ENCODE assay signal across 26 mouse cellular contexts in the genomic region with DNA sequence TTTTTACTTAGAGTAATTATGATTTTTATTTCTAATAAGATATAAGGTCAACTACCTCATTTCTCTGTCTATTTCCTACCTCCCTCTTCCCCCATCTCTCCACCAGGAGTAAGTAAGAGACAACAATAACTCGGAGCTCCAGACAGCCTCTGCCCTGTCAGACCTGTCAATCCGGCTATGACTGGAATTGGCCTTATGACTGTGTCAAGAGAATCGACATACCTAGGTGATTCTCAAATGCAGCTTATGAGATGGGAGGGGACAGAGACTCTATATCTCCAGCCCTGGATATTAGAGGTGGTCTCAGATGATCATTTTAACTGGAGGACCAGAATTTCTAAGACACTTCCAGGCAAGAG.
DNase-seq lines count a peak whose midpoint lies in the region; ATAC-seq and TF ChIP-seq lines count a peak whose summit lies in the region.
"Had no signal": no experiment of that assay in that cellular context is flagged by ENCODE, and none has a peak within 500 bp of the region (broad histone marks: within the 10 kb centered on the region; RNA-seq: fewer than 3 reads in every experiment).

No protein-coding gene starts in this region.

- TF ChIP-seq EP300 in stomach, postnatal 0 days (optimal IDR thresholded peaks at IDR 0.05) = no peak

- 77% methylated on average over 3 of the region's 3 CpGs for WGBS in kidney, embryonic 14.5 days
- 15% methylated on average over 3 of the region's 3 CpGs for WGBS in liver, adult 2 months
- WGBS in stomach, postnatal 0 days = 68% methylated on average over 3 of the region's 3 CpGs

- H3K4me2 ChIP-seq in kidney, embryonic 14.5 days (replicated peaks; ENCODE audit: low read depth, low read length) = no peak overlapping the region
- no peak overlapping the region for H3K4me2 ChIP-seq in stomach, postnatal 0 days (replicated peaks; ENCODE audit: low read depth)
- H3K4me2 ChIP-seq: forebrain, embryonic 12.5 days; heart, embryonic 13.5 days; hindbrain, embryonic 15.5 days; lung, embryonic 15.5 days; midbrain, embryonic 15.5 days; neural tube, embryonic 15.5 days had no signal

- H3K9ac ChIP-seq in kidney, embryonic 14.5 days (ENCODE audit: low read depth, low read length) = no peak overlapping the region
- H3K9ac ChIP-seq in liver, adult 2 months (ENCODE audit: low read depth, low read length) = no peak overlapping the region
- no peak overlapping the region for H3K9ac ChIP-seq in stomach, postnatal 0 days (ENCODE audit: low read length)
- H3K9ac ChIP-seq: forebrain, embryonic 12.5 days; forebrain, postnatal 0 days; heart, embryonic 13.5 days; hindbrain, embryonic 15.5 days; lung, embryonic 15.5 days; midbrain, embryonic 15.5 days; neural tube, embryonic 15.5 days had no signal

- H3K27ac ChIP-seq in kidney, embryonic 14.5 days (ENCODE audit: low read depth, low read length) = peak overlapping the region; percentile 30; the same call in 1 of the 2 replicates
- 0 out of 2 replicates have a peak overlapping the region, but pooled peaks have one; percentile 3 for H3K27ac ChIP-seq in liver, adult 2 months (replicated peaks; ENCODE audit: insufficient read depth, low read depth, low read length)
- no peak overlapping the region; the same call in 1 of the 2 replicates for H3K27ac ChIP-seq in stomach, postnatal 0 days (replicated peaks)
- H3K27ac ChIP-seq: forebrain, embryonic 12.5 days; heart, embryonic 13.5 days; hindbrain, embryonic 15.5 days; lung, embryonic 15.5 days; midbrain, embryonic 10.5 days; midbrain, embryonic 15.5 days; neural tube, embryonic 15.5 days had no signal

- no peak for DNase-seq in kidney, adult 8-10 months
- DNase-seq in liver, adult 2 months (ENCODE audit: extremely low read depth, low read depth, low spot score) = no peak
- DNase-seq in liver = no peak
- DNase-seq in kidney, postnatal 36 days = peak; percentile 34 to 63
- DNase-seq in stomach, postnatal 0 days (ENCODE audit: low spot score) = no peak
- DNase-seq in frontal cortex, postnatal 10 days (ENCODE audit: low spot score in 2 of 2) = no peak
- DNase-seq: adrenal gland, postnatal 10 days; cerebellum, adult 18-20 months; gastrocnemius, postnatal 10 days; heart, postnatal 10 days; layer of hippocampus, postnatal 36 days; left cerebral cortex, postnatal 4 days; retina, postnatal 1 day; right cerebral cortex, postnatal 14 days; thymus, postnatal 14 days had no signal

- no peak overlapping the region for H3K4me3 ChIP-seq in kidney, embryonic 14.5 days (ENCODE audit: low read length)
- H3K4me3 ChIP-seq in liver, adult 2 months (ENCODE audit: insufficient read depth, low read depth, low read length) = no peak overlapping the region
- no peak overlapping the region for H3K4me3 ChIP-seq in stomach, postnatal 0 days (ENCODE audit: low read depth, low read length)
- H3K4me3 ChIP-seq: forebrain, embryonic 12.5 days; heart, embryonic 13.5 days; hindbrain, embryonic 15.5 days; lung, embryonic 15.5 days; midbrain, embryonic 10.5 days; midbrain, embryonic 15.5 days; neural tube, embryonic 15.5 days had no signal

- no peaks in the 10 kb centered on the region for H3K27me3 ChIP-seq in kidney, embryonic 14.5 days (ENCODE audit: control insufficient read depth, insufficient read depth, low read length)
- H3K27me3 ChIP-seq in liver, adult 2 months (ENCODE audit: control insufficient read depth, insufficient read depth, low read length) = no peaks in the 10 kb centered on the region
- no peaks in the 10 kb centered on the region for H3K27me3 ChIP-seq in stomach, postnatal 0 days (ENCODE audit: control insufficient read depth, insufficient read depth, low read length)
- H3K27me3 ChIP-seq: forebrain, embryonic 12.5 days; heart, embryonic 13.5 days; hindbrain, embryonic 15.5 days; lung, embryonic 15.5 days; midbrain, embryonic 15.5 days; neural tube, embryonic 15.5 days; Patski had no signal

- no peaks in the 10 kb centered on the region for H3K79me2 ChIP-seq in liver, adult 2 months (ENCODE audit: control insufficient read depth, insufficient read depth, low read length)

- no peak for ATAC-seq in kidney, embryonic 14.5 days (ENCODE audit: low FRiP score, low TSS enrichment)
- no peak for ATAC-seq in stomach, postnatal 0 days (ENCODE audit: low FRiP score, low TSS enrichment)
- ATAC-seq: forebrain, postnatal 0 days; inflammation-experienced regulatory T-cells, adult 6 months; midbrain, embryonic 15.5 days had no signal

- no peaks in the 10 kb centered on the region for H3K9me3 ChIP-seq in kidney, embryonic 14.5 days (ENCODE audit: control insufficient read depth, low read length)
- H3K9me3 ChIP-seq in stomach, postnatal 0 days (ENCODE audit: control insufficient read depth, low read length) = no peaks in the 10 kb centered on the region
- H3K9me3 ChIP-seq: forebrain, embryonic 12.5 days; heart, embryonic 13.5 days; hindbrain, embryonic 15.5 days; lung, embryonic 15.5 days; midbrain, embryonic 10.5 days; midbrain, embryonic 15.5 days; neural tube, embryonic 15.5 days had no signal

- no peak for TF ChIP-seq POLR2A in liver, adult 2 months (IDR thresholded peaks at IDR 0.05; ENCODE audit: extremely low read depth, insufficient read depth, low read length)

- no peaks in the 10 kb centered on the region for H3K36me3 ChIP-seq in kidney, embryonic 14.5 days (ENCODE audit: control insufficient read depth, insufficient read depth, low read length)
- H3K36me3 ChIP-seq in liver, adult 2 months (ENCODE audit: control insufficient read depth, insufficient read depth, low read length) = no peaks in the 10 kb centered on the region
- H3K36me3 ChIP-seq in stomach, postnatal 0 days (ENCODE audit: control insufficient read depth, insufficient read depth, low read length) = no peaks in the 10 kb centered on the region
- H3K36me3 ChIP-seq: forebrain, embryonic 12.5 days; heart, embryonic 13.5 days; hindbrain, embryonic 15.5 days; lung, embryonic 15.5 days; midbrain, embryonic 10.5 days; midbrain, embryonic 15.5 days; neural tube, embryonic 15.5 days had no signal

- TF ChIP-seq CTCF in liver, adult 2 months (IDR thresholded peaks at IDR 0.05; ENCODE audit: low read depth, low read length) = no peak
- peak; percentile 22; the same call in 1 of the 2 replicates for TF ChIP-seq CTCF in stomach, postnatal 0 days (IDR thresholded peaks at IDR 0.05; ENCODE audit: low read depth)

- peaks cover 11% of the 10 kb centered on the region for H3K4me1 ChIP-seq in kidney, embryonic 14.5 days (ENCODE audit: control insufficient read depth, insufficient read depth, low read length)
- peaks cover 16% of the 10 kb centered on the region for H3K4me1 ChIP-seq in liver, adult 2 months (ENCODE audit: control insufficient read depth, insufficient read depth, low read length)
- H3K4me1 ChIP-seq in stomach, postnatal 0 days (replicated peaks; ENCODE audit: control insufficient read depth, insufficient read depth) = no peaks in the 10 kb centered on the region
- H3K4me1 ChIP-seq: forebrain, embryonic 12.5 days; hindbrain, embryonic 15.5 days; midbrain, embryonic 10.5 days; midbrain, embryonic 15.5 days; neural tube, embryonic 15.5 days had no signal

Comparison
In these comparisons a context has a peak if more than half of its experiments do, and no peak if none do; other contexts are left out.
1. DNase-seq: peak in kidney, postnatal 36 days (2 of 2); none in kidney, adult 8-10 months (0 of 2), liver, adult 2 months (single experiment), liver (single experiment), stomach, postnatal 0 days (single experiment) and frontal cortex, postnatal 10 days (0 of 2).